Mouse (Mus musculus): Measurements from ENCODE around the gene Vmn2r112.

DNA sequence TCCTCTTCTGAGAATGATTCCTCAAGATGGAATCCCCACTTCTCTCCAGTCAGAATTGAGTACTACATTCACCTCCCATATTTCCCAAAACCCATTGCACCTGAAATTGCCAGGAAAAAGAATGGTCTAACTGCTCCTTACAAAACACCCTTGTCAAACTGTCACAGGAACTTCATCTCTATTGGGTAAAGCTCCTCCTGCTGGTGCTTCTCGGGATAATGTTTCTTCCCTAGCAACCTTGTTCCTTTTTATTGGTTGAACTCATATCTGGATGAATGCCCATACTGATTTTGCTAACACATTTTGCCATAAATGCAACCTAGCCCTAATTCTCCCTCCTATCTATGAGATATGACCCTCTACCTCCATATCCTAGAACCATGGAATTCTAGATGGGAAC lies 29.9 kb downstream of the Vmn2r112 start:
- TF ChIP-seq CTCF (IDR thresholded peaks at IDR 0.05), result no peak
- TF ChIP-seq EP300 (IDR thresholded peaks at IDR 0.05), result no peak
